Mouse (Mus musculus) limb, embryonic 11.5 days (tissue): Measurements from ENCODE around the gene Gm45062. TPM values are rescaled to one million over a fixed set of nuclear protein-coding genes. Genes with fewer than 3 reads are reported as not detected.
"Not testable (repeated sequence)": the region's sequence is repeated elsewhere in the genome, so short reads cannot be mapped to it uniquely, and the experiment has no call there.

ENCODE experiments used
- ATAC-seq: fragments of 200-750 bp; cut with Nextera tagmentation; 2 replicates; pipeline ENCODE4 v1.8.0; 2017; ENCODE audit warnings: low read depth; ENCODE audit not compliant: insufficient number of reproducible peaks, low FRiP score, low TSS enrichment
- DNase-seq: peaks from one replicate; pipeline ENCODE4 v3.0.0-alpha.2; 2015; ENCODE audit warnings: low spot score
- H3K27ac ChIP-seq: fragments of 300-500 bp; sonication (generic); replicated peaks from 2 replicates; pipeline ENCODE4 v1.5.1; 2014; ENCODE audit warnings: low read depth, mild to moderate bottlenecking, low read length
- H3K27me3 ChIP-seq: fragments of 300-500 bp; sonication (generic); 2 replicates; pipeline ENCODE4 v1.6.1; 2014; ENCODE audit warnings: mild to moderate bottlenecking, low read length, mixed read lengths; ENCODE audit not compliant: control insufficient read depth, insufficient read depth
- H3K36me3 ChIP-seq: fragments of 300-500 bp; sonication (generic); 2 replicates; pipeline ENCODE4 v1.6.1; 2014; ENCODE audit warnings: mild to moderate bottlenecking, low read length, moderate library complexity, mixed read lengths; ENCODE audit not compliant: control insufficient read depth, insufficient read depth
- H3K4me1 ChIP-seq: fragments of 300-500 bp; sonication (generic); 2 replicates; pipeline ENCODE4 v1.6.1; 2014; ENCODE audit warnings: low read length, mixed read lengths; ENCODE audit not compliant: control insufficient read depth, insufficient read depth
- H3K4me2 ChIP-seq: fragments of 300-500 bp; sonication (generic); 2 replicates; pipeline ENCODE4 v1.6.1; 2014; ENCODE audit warnings: low read depth, mild to moderate bottlenecking, moderate library complexity; ENCODE audit not compliant: severe bottlenecking
- H3K4me3 ChIP-seq: fragments of 300-500 bp; sonication (generic); 2 replicates; pipeline ENCODE4 v1.5.1; 2014; ENCODE audit warnings: low read depth, low read length
- H3K9ac ChIP-seq: fragments of 300-500 bp; sonication (generic); 2 replicates; pipeline ENCODE4 v1.6.1; 2014; ENCODE audit warnings: mild to moderate bottlenecking, low read length
- H3K9me3 ChIP-seq: fragments of 300-500 bp; sonication (generic); 2 replicates; pipeline ENCODE4 v1.6.1; 2016; ENCODE audit warnings: low read length; ENCODE audit not compliant: control insufficient read depth
- WGBS: fragments of 180-500 bp; shearing (Covaris S2); extraction: QIAGEN DNeasy Blood & Tissue Kit; methylation state at CpG from one replicate; pipeline ENCODE4 v1.1.7; 2014; 5-methylcytosine and 5-hydroxymethylcytosine counted together
- polyA plus RNA-seq: library from polyadenylated mRNA; unstranded; fragments of >200 nt; fragmentation: Nextera tagmentation; extraction: Ambion mirVana; gene quantifications from 2 replicates; pipeline ENCODE4 v1.2.1, GENCODE M21; 2014

Gm45062 gene
- polyA plus RNA-seq, 1 experiment from 2014 or later: 16.1 TPM

DNA sequence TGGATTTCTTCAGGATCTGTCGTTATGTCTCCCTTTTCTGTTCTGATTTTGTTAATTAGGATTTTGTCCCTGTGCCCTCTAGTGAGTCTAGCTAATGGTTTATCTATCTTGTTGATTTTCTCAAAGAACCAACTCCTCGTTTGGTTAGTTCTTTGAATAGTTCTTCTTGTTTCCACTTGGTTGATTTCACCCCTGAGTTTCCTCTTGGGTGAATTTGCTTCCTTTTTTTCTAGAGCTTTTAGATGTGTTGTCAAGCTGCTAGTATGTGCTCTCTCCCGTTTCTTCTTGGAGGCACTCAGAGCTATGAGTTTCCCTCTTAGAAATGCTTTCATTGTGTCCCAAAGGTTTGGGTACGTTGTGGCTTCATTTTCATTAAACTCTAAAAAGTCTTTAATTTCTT, 282.3 kb downstream of the Gm45062 start:
- 86% methylated on average over 4 of the region's 4 CpGs for WGBS

GRCm38 (mm10) chr6:8544822-8545221, 285.6 kb downstream of the Gm45062 start:
- Histone ChIP-seq H3K36me3 (no peaks in the 10 kb centered on the region), H3K4me3 (no peak overlapping the region), H3K9ac (no peak overlapping the region), H3K27me3 (no peaks in the 10 kb centered on the region), H3K4me1 (no peaks in the 10 kb centered on the region), H3K4me2 (no peak overlapping the region), H3K9me3 (no peaks in the 10 kb centered on the region), H3K27ac (no peak overlapping the region)
- 92% methylated on average over 5 of the region's 5 CpGs for WGBS
- no peak for ATAC-seq
- no peak for DNase-seq

More for the DNA sequence above, 282.3 kb downstream of the Gm45062 start:
- H3K9me3 ChIP-seq, H3K27me3 ChIP-seq, H3K4me2 ChIP-seq, H3K36me3 ChIP-seq, DNase-seq, H3K4me3 ChIP-seq, H3K4me1 ChIP-seq, H3K27ac ChIP-seq, H3K9ac ChIP-seq, ATAC-seq: not testable (repeated sequence)

DNA sequence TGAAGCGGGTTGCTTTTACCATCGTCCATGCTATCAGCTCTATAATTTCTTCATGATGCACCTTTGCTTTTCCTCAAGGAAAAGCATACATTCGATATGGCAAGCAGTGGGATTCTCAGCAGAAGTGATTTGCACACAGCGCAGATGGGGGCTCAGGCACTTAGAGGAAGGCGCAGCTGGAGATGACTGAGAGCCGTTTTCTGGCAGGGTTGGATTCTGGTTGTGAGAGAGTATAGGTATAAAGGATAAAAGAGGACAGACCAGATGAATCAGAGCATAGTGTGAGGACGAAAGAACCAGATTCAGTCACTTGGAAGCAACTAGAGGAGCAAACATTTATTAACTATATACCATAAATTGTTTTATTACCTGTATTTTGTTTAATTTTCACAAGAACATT, 286.5 kb downstream of the Gm45062 start:
- 92% methylated on average over 7 of the region's 7 CpGs for WGBS
- ATAC-seq (no peak), DNase-seq (no peak)
- Histone ChIP-seq H3K9ac (no peak overlapping the region), H3K27ac (no peak overlapping the region), H3K27me3 (no peaks in the 10 kb centered on the region), H3K4me1 (no peaks in the 10 kb centered on the region), H3K36me3 (no peaks in the 10 kb centered on the region), H3K4me3 (no peak overlapping the region), H3K9me3 (no peaks in the 10 kb centered on the region), H3K4me2 (no peak overlapping the region)

- Histone ChIP-seq H3K27me3 (no peaks in the 10 kb centered on the region), H3K4me3 (no peak overlapping the region), H3K27ac (no peak overlapping the region), H3K9ac (no peak overlapping the region), H3K4me1 (no peaks in the 10 kb centered on the region), H3K4me2 (no peak overlapping the region), H3K36me3 (no peaks in the 10 kb centered on the region), H3K9me3 (no peaks in the 10 kb centered on the region)
- DNase-seq: no peak
- no peak for ATAC-seq
- WGBS: 93% methylated on average over 2 of the region's 2 CpGs
Observed at GRCm38 (mm10) chr6:8551155-8551554, 291.9 kb downstream of the Gm45062 start.

DNA sequence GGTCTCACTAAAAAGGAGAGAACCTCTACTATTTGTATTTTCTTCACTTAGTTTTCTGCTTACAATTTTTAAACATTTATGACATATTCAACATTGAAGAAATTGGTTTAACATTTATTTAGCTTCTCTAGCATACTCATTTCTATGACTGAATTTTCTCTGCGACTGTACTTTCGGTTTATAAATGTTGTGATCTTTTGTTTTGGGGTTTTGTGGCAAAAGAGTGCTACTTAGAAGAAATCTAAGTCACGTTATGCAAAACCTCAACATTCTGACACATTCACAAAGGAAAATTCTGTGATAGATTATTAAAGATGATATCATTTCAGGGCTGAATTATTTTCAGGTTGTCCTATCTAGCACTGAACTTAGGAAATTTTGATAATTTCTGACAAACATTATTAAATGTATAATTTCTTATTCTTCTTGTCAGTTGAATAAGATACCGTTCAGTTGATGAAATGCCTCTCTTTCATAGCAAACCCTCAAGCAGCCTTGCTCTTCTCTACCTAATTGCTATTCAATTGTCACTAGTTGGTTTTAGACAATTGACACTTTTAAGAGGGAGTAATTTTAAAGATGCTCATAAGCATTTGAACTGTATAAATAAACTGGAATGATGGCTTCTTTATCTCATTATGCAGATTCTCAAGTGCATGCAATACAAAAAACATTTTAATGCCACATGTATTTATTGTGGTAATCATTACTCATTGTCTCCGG, 297.8 kb downstream of the Gm45062 start:
- ATAC-seq (no peak), DNase-seq (no peak)
- Histone ChIP-seq H3K27me3 (no peaks in the 10 kb centered on the region), H3K27ac (no peak overlapping the region), H3K9ac (no peak overlapping the region), H3K4me2 (no peak overlapping the region), H3K36me3 (no peaks in the 10 kb centered on the region), H3K9me3 (no peaks in the 10 kb centered on the region), H3K4me3 (no peak overlapping the region), H3K4me1 (no peaks in the 10 kb centered on the region)
- 95% methylated on average over 5 of the region's 5 CpGs for WGBS

DNA sequence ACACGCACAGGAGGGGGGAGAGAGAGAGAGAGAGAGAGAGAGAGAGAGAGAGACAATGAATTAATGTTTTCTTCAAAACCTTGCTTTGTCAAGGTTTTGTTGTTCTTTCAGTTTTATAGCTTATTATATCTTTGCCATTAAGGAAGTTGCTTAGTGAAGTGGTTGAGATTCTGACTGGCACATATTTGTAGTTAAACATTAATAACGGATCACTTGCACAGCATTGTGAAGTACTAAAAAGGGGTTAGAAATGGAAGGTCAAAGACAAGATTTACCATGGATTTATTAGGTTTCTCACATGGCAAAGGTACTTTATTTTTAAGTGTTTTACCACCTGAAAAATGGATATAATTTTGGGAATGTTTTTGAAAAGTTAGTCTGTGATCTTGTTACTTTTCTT, 301.4 kb downstream of the Gm45062 start:
- no peaks in the 10 kb centered on the region for H3K9me3 ChIP-seq
- H3K4me3 ChIP-seq: no peak overlapping the region
- no peaks in the 10 kb centered on the region for H3K27me3 ChIP-seq
- no peak for DNase-seq
- H3K4me1 ChIP-seq: no peaks in the 10 kb centered on the region
- H3K4me2 ChIP-seq: no peak overlapping the region
- H3K36me3 ChIP-seq: no peaks in the 10 kb centered on the region
- no peak overlapping the region for H3K9ac ChIP-seq
- ATAC-seq: no peak
- WGBS: 93% methylated on average over 2 of the region's 2 CpGs
- no peak overlapping the region for H3K27ac ChIP-seq

- Histone ChIP-seq H3K4me3 (no peak overlapping the region), H3K9me3 (no peaks in the 10 kb centered on the region), H3K9ac (no peak overlapping the region), H3K4me1 (no peaks in the 10 kb centered on the region), H3K4me2 (no peak overlapping the region), H3K36me3 (0 out of 2 replicates have a peak, but pooled peaks cover 2% of the 10 kb centered on the region), H3K27ac (no peak overlapping the region), H3K27me3 (no peaks in the 10 kb centered on the region)
- ATAC-seq (no peak), DNase-seq (no peak)
- 96% methylated on average over 9 of the region's 9 CpGs for WGBS
Observed at GRCm38 (mm10) chr6:8582377-8582776, 323.1 kb downstream of the Gm45062 start.

DNA sequence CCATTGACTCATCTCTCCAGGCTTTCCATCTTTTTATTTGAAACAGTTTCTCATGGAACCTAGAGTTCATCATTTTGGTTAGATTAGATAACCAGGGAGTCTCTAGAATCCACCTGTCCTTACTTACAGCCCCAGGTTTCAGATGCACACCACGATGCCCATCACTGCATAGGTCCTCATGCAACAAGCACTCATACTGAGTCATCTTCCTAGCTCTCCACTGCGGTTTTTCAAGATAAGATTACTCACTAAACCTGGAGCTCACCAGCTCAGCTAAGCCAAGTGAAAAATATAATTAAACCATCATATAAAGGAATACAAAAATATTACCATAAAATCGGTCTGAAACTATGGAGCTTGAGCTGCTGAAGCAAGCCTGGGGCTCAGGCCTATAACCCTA, 324.6 kb downstream of the Gm45062 start:
- H3K4me3 ChIP-seq: no peak overlapping the region
- no peaks in the 10 kb centered on the region for H3K4me1 ChIP-seq
- no peak for DNase-seq
- H3K27ac ChIP-seq: no peak overlapping the region
- WGBS: 89% methylated on average over 3 of the region's 3 CpGs
- H3K36me3 ChIP-seq: 0 out of 2 replicates have a peak, but pooled peaks cover 2% of the 10 kb centered on the region
- H3K9ac ChIP-seq: no peak overlapping the region
- no peaks in the 10 kb centered on the region for H3K9me3 ChIP-seq
- H3K4me2 ChIP-seq: no peak overlapping the region
- no peak for ATAC-seq
- H3K27me3 ChIP-seq: no peaks in the 10 kb centered on the region

GRCm38 (mm10) chr6:8591665-8592064, 332.4 kb downstream of the Gm45062 start:
- H3K4me3 ChIP-seq: no peak overlapping the region
- H3K9ac ChIP-seq: no peak overlapping the region
- H3K27me3 ChIP-seq: no peaks in the 10 kb centered on the region
- no peak overlapping the region for H3K27ac ChIP-seq
- 90% methylated on average over 9 of the region's 9 CpGs for WGBS
- no peak overlapping the region for H3K4me2 ChIP-seq
- no peaks in the 10 kb centered on the region for H3K4me1 ChIP-seq
- no peak for ATAC-seq
- no peaks in the 10 kb centered on the region for H3K9me3 ChIP-seq
- DNase-seq: no peak
- no peaks in the 10 kb centered on the region for H3K36me3 ChIP-seq
